Mouse (Mus musculus) ES-E14 (cell line): ENCODE results near the gene Glra4.

Experiments used
- CHD2 ChIP-seq: IDR thresholded peaks from 2 replicates; pipeline ENCODE4 v1.6.1; 2014; ENCODE audit warnings: mild to moderate bottlenecking, low read depth, low read length, inconsistent platforms
- MAFK ChIP-seq: IDR thresholded peaks from 2 replicates; pipeline ENCODE4 v1.6.1; 2014; ENCODE audit warnings: mild to moderate bottlenecking, low read depth, low read length, inconsistent platforms; ENCODE audit not compliant: insufficient read depth
- ZC3H11A ChIP-seq: IDR thresholded peaks from 2 replicates; pipeline ENCODE4 v1.6.1; 2012; ENCODE audit warnings: low read depth, mild to moderate bottlenecking, inconsistent platforms, low read length, borderline replicate concordance

DNA sequence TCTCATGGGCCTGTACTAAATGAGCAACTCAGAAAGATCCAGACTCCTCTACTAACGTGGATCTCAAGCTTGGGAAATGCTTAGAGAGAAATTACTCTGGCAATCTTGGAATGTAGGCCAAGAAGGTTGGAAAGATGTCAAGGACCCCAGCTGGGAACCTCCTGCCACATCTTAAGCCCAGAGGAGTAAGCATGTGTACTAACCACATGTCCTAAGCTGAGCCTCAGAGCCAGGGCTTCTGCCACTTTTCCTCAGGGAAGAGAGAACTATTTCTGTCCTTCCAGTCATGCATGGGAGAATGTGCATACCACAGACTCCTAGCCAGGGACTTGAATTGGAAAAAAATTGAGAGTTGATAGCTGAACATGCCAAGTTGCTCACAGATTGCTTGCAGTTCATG, 6.9 kb downstream of the Glra4 start:
- no peak for TF ChIP-seq MAFK
- no peak for TF ChIP-seq ZC3H11A
- no peak for TF ChIP-seq CHD2
